ENCODE assay signal across 26 mouse cellular contexts in genomic region chr3:101401501-101401900, GRCm38 (mm10). TPM values are rescaled to one million over a fixed set of nuclear protein-coding genes. Genes with fewer than 3 reads are reported as not detected.
A peak's percentile ranks its signal among the peaks of the same experiment; 100 is the strongest.
DNase-seq lines count a peak whose midpoint lies in the region; ATAC-seq lines count a peak whose summit lies in the region.
"Had no signal": no experiment of that assay in that cellular context is flagged by ENCODE, and none has a peak within 500 bp of the region (broad histone marks: within the 10 kb centered on the region; RNA-seq: fewer than 3 reads in every experiment).

No protein-coding gene starts in this region.

- H3K4me1 ChIP-seq in limb, embryonic 12.5 days (replicated peaks): peaks cover 97% of the 10 kb centered on the region

- H3K36me3 ChIP-seq in limb, embryonic 12.5 days: no peaks in the 10 kb centered on the region
- H3K36me3 ChIP-seq: hindbrain, embryonic 10.5 days; hindbrain, embryonic 13.5 days had no signal

- peak overlapping the region; percentile 66; the same call in 1 of the 2 replicates for H3K27ac ChIP-seq in limb, embryonic 12.5 days
- H3K27ac ChIP-seq: embryonic facial prominence, embryonic 13.5 days; forebrain, embryonic 13.5 days; heart, adult 2 months; hindbrain, embryonic 10.5 days; hindbrain, embryonic 13.5 days had no signal

- no peaks in the 10 kb centered on the region for H3K27me3 ChIP-seq in limb, embryonic 12.5 days
- H3K27me3 ChIP-seq: embryonic facial prominence, embryonic 13.5 days; forebrain, embryonic 13.5 days; hindbrain, embryonic 13.5 days had no signal

- DNase-seq in adrenal gland, postnatal 14 days: peak; percentile 20
- DNase-seq in adrenal gland, postnatal 25 days: no peak
- peak; percentile 34 for DNase-seq in kidney, postnatal 10 days
- DNase-seq in kidney, adult 11 months: no peak
- peak; percentile 38 for DNase-seq in adipocyte (ENCODE audit: low spot score)
- no peak for DNase-seq in cerebellum, postnatal 4 days (ENCODE audit: low spot score in 2 of 2)
- no peak for DNase-seq in ovary, postnatal 14 days (ENCODE audit: low spot score)
- DNase-seq: adrenal gland, adult 2 months; adrenal gland, postnatal 36 days; cerebellum, adult 18-20 months; cerebellum, adult 9-11 months; cerebellum, postnatal 25 days; embryo, embryonic 11 days; gastrocnemius, postnatal 10 days; gastrocnemius, postnatal 36 days; heart, adult 2 months had no signal

- H3K4me2 ChIP-seq in limb, embryonic 12.5 days: peak overlapping the region; percentile 17; the same call in 1 of the 2 replicates
- H3K4me2 ChIP-seq: embryonic facial prominence, embryonic 13.5 days; forebrain, embryonic 13.5 days; heart, embryonic 11.5 days; hindbrain, embryonic 13.5 days had no signal

- no peak overlapping the region for H3K4me3 ChIP-seq in limb, embryonic 12.5 days (replicated peaks)
- H3K4me3 ChIP-seq: embryonic facial prominence, embryonic 10.5 days; embryonic facial prominence, embryonic 13.5 days; erythroblast, embryonic 14.5 days; forebrain, embryonic 13.5 days; heart, adult 2 months; hindbrain, embryonic 10.5 days; hindbrain, embryonic 13.5 days had no signal

- WGBS in limb, embryonic 12.5 days: 12% methylated on average over 5 of the region's 5 CpGs

- ATAC-seq in limb, embryonic 12.5 days (ENCODE audit: insufficient number of reproducible peaks, insufficient read depth, low FRiP score, low TSS enrichment, low read depth): no peak
- ATAC-seq: forebrain, embryonic 13.5 days; forebrain, embryonic 16.5 days; hindbrain, embryonic 16.5 days had no signal

- H3K9me3 ChIP-seq in limb, embryonic 12.5 days: no peaks in the 10 kb centered on the region
- H3K9me3 ChIP-seq: embryonic facial prominence, embryonic 10.5 days; embryonic facial prominence, embryonic 13.5 days; forebrain, embryonic 13.5 days; hindbrain, embryonic 10.5 days; hindbrain, embryonic 13.5 days had no signal

- no peak overlapping the region for H3K9ac ChIP-seq in limb, embryonic 12.5 days (replicated peaks)
- H3K9ac ChIP-seq: embryonic facial prominence, embryonic 13.5 days; forebrain, embryonic 13.5 days; hindbrain, embryonic 13.5 days had no signal

RNA-seq across cellular contexts. Expression of gene Igsf3, which starts 24.6 kb away (rescaled TPM):
- total RNA-seq in adrenal gland, postnatal 14 days (2021): 5.1 and 6.6 TPM in 2 replicates
- total RNA-seq in adrenal gland, postnatal 25 days (2021): 5.5 and 7.0 TPM in 2 replicates
- 95.2 and 104 TPM in 2 replicates for polyA plus RNA-seq in limb, embryonic 12.5 days (2016; fragmentation: Nextera tagmentation; extraction: Ambion mirVana)

Comparison
In these comparisons a context has a peak if more than half of its experiments do, and no peak if none do; other contexts are left out.
1. DNase-seq: peak in adrenal gland, postnatal 14 days (single experiment), kidney, postnatal 10 days (single experiment) and adipocyte (single experiment); none in adrenal gland, postnatal 25 days (single experiment), kidney, adult 11 months (single experiment), cerebellum, postnatal 4 days (0 of 2) and ovary, postnatal 14 days (single experiment).